Mouse (Mus musculus) thymus, postnatal 10 days (tissue): ENCODE measurements at regions not wholly inside any gene's neighbourhood (a gene's known extent, or its start where the extent isn't known, plus 50 kb on each side); places are given as distances from the start of the nearest gene placed in this dataset.

Experiments
- DNase-seq, 2 experiments: peaks; one replicate each; pipeline ENCODE4 v3.0.0; 2021; ENCODE audit warnings: low spot score in 2 of 2

- no peak for DNase-seq
Observed at GRCm38 (mm10) chr12:32640591-32640990, 178.8 kb upstream of the Nampt start.

DNA sequence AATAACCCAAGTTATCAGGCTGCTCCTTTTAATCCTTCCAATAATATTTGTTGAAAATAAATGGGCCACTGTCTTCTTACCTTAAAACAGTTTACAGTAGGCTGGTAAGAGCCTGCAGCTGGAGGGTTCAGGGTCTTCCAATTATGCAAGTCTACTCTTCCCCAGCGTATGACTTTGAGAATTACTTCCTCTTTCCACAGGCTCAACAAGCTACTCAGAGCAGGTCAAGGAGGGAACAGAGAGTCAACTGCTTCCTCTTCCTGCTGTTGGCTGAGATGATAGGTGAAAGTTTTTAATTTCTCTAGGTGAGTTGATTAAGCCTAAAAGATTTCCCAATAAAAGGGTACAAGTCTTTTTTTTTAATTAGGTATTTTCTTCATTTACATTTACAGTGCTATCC is 176.9 kb upstream of the Nampt start:
- no peak for DNase-seq

GRCm38 (mm10) chr12:32653096-32653495 is 166.2 kb upstream of the Nampt start:
- DNase-seq = peak in 1 of 2 experiments; percentile 11

- DNase-seq = no peak
Observed at GRCm38 (mm10) chr12:32656194-32656593, 163.2 kb upstream of the Nampt start.

GRCm38 (mm10) chr12:32661782-32662413 is 157.4 kb upstream of the Nampt start:
- no peak for DNase-seq

DNA sequence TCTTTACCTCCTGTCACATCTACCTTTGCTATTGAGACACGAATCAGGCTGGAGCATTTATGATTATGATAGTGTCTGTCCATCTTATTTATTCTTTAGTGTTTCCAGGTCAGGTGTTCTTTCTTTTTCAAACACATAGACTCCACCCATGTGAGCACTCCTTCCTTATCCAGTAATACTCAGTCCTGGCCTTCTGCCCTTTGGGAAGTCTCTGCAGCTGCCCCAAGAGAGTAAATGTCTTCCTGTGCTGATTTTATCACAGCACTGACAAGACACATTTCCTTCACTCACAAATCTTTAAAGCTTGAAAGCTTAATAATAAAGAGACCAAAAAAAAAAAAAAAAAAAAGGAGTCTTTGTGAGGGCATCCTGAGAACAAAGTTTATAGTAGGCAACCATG is 153.3 kb upstream of the Nampt start:
- no peak for DNase-seq

GRCm38 (mm10) chr12:32677908-32678307 is 141.4 kb upstream of the Nampt start:
- no peak for DNase-seq

DNA sequence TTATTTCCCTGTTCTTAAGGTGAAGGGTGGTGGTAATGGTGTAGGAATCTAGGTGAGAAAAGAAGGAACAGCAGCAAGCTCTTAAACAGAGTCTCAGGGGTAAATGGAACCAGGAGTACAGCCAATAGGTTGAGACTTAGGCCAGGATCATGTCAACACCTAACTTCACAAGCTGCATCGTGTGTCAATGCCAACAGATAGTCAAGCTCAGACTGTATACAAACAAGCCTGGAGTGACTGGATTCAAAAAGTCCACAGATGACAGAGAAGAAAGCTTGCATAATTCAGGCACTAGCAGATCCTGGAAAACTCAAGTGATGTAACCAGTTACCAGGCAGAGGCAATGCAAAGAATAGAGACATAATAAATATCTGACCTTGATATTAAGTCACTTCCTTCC is 140.6 kb upstream of the Nampt start:
- no peak for DNase-seq

- DNase-seq = no peak
Observed at GRCm38 (mm10) chr12:32681910-32682309, 137.4 kb upstream of the Nampt start.

DNA sequence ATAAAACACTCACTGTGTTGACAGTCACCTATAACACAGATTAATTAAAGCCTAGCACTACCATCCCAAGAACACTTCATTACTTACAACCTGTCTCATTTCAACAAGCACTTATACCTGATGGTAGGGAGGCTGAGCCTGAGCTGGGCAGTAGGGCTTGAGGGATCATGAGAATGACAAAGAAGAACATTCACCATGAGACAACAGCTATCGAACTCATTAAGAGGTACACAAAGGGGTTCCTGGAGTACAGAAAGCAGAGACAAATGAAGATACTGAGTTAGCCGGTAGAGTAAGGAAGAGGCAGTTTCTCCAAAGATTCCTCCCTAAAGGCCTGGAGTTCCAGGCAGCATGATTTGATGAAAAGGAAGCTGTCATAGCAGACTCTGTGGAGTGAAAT is 136.0 kb upstream of the Nampt start:
- no peak for DNase-seq

GRCm38 (mm10) chr12:32685788-32686385 is 133.5 kb upstream of the Nampt start:
- DNase-seq = no peak

GRCm38 (mm10) chr12:32689361-32689760 is 130.0 kb upstream of the Nampt start:
- no peak for DNase-seq

- no peak for DNase-seq
Observed at GRCm38 (mm10) chr12:32690096-32690495, 129.2 kb upstream of the Nampt start.

GRCm38 (mm10) chr12:32692081-32692819 is 127.1 kb upstream of the Nampt start:
- DNase-seq = no peak

DNA sequence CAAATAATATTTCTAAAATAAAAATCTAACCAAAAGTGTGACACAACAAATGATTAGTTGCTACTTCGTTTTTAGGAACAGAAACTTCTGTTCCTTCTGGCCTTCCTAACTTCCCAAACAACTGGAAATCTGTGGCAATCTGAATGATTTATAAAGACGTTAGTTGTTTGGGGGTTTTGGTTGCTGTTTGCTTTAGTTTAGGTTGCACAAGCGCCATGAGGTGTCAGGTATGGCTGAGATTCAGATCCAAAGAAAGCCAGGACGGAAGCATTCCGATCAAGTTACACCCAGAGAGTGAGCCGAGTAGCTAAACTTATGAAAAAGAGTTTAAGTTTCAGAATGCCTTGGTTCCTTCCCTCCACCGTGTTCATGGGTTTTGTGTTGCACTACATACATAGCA is 126.4 kb upstream of the Nampt start:
- DNase-seq = no peak

DNA sequence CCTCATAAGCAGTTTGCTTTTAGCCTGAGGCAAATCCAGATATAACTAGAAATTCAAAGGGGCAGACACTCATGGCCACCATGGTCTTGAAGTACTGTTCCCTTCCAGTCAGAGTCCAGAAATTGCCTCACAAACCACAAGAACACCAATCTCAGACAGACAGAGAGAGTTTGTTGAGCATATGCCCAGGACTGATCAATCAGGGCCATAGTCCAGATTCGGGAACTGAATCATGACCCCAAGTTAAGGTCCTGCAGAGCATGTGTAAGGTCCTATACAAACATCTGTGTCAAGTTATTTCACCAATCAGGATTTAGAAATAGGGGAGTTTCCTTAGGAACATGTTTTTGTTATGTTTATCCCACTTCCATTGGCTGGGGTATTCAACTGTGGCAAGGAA is 125.7 kb upstream of the Nampt start:
- DNase-seq = no peak

- DNase-seq = no peak
Observed at GRCm38 (mm10) chr12:32696832-32697231, 122.5 kb upstream of the Nampt start.

- DNase-seq = no peak
Observed at GRCm38 (mm10) chr12:32709188-32709587, 110.2 kb upstream of the Nampt start.

GRCm38 (mm10) chr12:32717129-32717921 is 102.0 kb upstream of the Nampt start:
- no peak for DNase-seq

- DNase-seq = no peak
Observed at GRCm38 (mm10) chr12:32719203-32719602, 100.1 kb upstream of the Nampt start.

DNA sequence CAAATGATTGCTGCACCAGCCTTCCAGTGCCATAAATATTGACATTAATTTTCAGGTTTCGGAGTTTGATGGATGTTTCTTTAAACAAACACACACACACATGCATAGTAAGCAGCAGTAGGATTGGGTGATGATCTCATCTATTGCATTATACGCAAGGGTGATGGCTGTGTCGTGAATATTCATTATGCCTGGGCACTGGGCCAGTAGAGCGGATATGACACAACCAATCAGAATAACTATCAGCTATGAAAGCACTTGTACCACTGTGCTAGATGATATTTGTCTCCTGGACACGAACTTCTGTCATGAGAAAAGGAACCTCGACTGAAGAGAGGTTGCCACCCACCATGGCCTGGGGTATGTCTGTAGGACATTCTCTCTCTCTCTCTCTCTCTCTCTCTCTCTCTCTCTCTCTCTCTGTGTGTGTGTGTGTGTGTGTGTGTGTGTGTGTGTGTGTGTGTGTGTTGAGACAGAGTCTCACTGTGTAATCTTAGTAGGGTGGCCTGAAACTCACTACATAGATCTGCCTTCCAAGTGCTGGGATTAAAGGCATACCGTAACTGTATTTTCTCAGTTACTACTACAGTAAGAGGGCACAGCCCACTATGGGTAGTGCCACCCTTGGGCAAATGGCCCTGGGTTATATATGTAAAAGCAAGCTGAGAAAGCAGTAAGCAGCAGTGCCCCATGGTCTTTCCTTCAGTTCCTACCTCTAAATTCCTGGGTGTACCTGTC is 94.7 kb upstream of the Nampt start:
- no peak for DNase-seq

GRCm38 (mm10) chr12:32727539-32727938 is 91.8 kb upstream of the Nampt start:
- no peak for DNase-seq
